Mouse (Mus musculus) spleen, adult 18-20 months (tissue): Measurements from ENCODE around the gene Klk7.

Source experiments
- DNase-seq, 2 experiments: peaks; one replicate each; pipeline ENCODE4 v3.0.0; 2022; ENCODE audit warnings: mixed read lengths in 2 of 2

Gene Klk7

DNA sequence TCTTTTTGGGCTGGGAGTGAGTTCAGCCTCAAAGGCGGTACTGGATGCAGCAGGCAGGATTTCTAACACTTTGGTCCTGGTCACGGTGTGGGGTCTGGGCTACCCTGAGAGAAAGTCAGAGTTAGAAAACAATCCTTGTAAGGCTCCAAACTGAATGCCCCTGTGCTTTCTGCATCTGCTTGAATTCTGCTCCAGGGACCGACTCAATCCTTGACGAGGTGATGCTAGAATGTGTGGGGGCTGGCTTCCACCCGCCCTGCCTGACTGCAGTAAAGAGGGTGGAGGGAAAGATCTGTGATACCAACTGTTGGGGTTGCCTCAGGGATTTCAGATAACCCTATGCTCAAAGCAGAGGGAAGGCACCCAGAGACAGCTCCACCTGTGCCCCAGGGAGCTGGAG, at the start of gene Klk7:
Klk7 (plus strand) TSS at position 301 of the 400 bp plus-strand sequence.
- DNase-seq: no peak

DNA sequence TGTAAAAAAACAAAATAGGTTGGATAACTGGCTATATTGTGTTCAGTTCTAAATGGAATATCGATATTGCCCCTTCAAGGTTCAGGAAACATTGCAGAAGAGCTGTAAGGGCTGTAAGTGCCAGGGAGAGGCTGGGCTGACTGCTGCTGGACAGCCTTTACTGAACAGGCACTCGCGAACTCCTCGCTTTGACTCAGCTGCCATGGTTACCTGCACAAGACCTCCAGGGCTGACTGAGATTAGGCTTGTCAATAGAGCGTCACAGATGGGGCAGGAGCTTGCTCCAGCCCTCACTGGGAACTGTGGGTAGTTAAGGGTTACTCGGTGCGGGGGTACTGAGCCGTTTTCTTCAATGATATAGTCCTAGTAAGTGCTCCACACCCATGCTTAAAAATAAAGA, 44.6 kb upstream of the Klk7 start:
- no peak for DNase-seq

DNA sequence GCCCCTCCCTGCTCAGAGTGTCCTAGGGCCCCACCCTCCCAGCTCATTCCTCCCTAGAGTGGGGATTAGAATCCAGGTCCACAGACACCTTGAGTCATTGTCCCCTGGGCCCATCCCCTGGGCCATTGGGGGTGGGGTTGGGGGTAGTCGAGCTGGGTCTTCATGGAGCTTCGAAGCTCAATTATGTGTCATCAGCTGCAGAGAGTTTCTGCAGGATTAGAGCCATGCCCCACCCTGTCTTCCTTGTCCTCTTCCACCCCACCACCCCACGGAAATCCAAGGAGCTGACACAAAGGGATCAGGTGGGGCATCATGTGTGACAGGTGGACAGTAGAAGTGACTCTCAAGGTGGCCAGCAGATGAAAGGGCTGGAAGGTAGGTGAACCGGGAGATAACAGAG, 42.5 kb upstream of the Klk7 start, which contains the start of gene Klk12:
Klk12 (plus strand) TSS at position 301 of the 400 bp plus-strand sequence.
- no peak for DNase-seq

GRCm38 (mm10) chr7:43769636-43770035, 41.5 kb upstream of the Klk7 start:
- DNase-seq: no peak

- DNase-seq: no peak
Observed at GRCm38 (mm10) chr7:43770701-43771100, 40.4 kb upstream of the Klk7 start.

GRCm38 (mm10) chr7:43771916-43772315, 39.2 kb upstream of the Klk7 start:
- DNase-seq: no peak

DNA sequence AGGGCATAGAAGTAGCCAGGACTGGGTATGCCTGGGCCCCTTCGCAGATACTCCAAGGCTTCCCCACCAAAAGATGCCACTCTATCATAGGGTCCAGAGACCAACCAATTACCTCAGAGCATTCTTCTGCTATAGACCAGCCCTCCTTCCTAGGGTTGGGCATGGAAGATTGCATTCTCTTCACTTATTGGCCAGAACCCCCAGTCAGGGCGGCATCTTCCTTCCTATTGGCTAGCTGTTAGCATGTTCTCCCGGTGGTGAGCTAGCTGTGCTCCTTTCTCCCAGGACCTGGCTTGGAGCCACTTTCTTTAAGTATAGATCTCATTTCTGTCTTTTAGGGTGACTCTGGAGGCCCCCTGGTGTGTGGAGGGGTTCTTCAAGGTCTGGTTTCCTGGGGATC, 38.2 kb upstream of the Klk7 start:
- DNase-seq: no peak

GRCm38 (mm10) chr7:43774364-43774763, 36.7 kb upstream of the Klk7 start, which contains the start of gene Klk11:
Klk11 (plus strand) TSS chr7:43774604.
- no peak for DNase-seq

DNA sequence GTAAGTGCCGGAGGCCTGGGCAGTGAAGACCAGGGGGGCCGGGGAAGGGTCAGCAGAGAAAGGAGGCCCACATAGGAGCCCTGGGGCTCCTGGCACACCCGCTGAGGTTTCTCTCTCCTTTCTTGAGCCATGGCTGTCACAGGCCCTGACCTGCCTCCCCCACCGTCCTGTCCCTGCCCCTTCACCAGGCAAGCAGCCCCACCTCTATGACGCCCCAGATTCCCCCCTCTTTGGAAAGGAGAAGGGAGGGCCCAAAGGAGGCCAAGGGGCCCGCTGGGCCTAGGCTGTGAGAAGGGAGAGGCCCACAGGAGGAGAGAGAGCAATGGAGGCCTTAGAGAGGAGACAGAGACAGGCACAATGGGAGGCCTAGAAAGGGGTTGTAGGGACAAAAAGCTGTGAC, 36.3 kb upstream of the Klk7 start:
- DNase-seq: no peak

- DNase-seq: no peak
Observed at GRCm38 (mm10) chr7:43775311-43776057, 35.6 kb upstream of the Klk7 start.

DNA sequence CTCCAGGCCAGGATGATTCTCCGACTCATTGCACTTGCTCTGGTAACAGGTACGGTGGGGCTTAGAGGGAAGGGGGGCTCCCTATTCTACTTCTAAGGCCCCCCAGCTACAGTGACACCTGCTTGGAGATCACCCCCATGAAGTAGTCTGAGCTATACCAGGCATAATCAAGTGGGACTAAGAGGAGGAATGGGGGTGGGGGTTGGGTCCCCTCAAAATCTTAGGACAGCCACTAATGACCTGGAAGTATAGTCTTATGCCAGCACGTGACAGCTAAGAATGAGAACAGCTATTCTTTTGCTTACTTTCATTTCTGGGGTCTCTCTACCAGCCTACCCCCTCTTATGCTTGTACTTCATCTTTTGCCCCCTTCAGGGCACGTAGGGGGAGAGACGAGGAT, 34.6 kb upstream of the Klk7 start:
- no peak for DNase-seq

DNA sequence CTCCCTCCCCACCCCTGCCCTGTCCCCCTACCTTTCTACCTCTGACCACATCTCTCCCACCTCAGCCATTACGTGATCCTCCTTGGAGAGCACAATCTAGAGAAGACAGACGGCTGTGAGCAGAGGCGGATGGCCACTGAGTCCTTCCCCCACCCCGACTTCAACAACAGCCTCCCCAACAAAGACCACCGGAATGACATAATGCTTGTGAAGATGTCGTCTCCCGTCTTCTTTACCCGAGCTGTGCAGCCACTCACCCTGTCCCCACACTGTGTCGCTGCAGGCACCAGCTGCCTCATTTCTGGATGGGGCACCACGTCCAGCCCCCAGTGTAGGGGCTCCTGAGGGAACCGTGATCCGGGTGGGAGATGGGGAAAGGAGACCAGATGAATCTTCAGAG, 33.7 kb upstream of the Klk7 start:
- DNase-seq: no peak

DNA sequence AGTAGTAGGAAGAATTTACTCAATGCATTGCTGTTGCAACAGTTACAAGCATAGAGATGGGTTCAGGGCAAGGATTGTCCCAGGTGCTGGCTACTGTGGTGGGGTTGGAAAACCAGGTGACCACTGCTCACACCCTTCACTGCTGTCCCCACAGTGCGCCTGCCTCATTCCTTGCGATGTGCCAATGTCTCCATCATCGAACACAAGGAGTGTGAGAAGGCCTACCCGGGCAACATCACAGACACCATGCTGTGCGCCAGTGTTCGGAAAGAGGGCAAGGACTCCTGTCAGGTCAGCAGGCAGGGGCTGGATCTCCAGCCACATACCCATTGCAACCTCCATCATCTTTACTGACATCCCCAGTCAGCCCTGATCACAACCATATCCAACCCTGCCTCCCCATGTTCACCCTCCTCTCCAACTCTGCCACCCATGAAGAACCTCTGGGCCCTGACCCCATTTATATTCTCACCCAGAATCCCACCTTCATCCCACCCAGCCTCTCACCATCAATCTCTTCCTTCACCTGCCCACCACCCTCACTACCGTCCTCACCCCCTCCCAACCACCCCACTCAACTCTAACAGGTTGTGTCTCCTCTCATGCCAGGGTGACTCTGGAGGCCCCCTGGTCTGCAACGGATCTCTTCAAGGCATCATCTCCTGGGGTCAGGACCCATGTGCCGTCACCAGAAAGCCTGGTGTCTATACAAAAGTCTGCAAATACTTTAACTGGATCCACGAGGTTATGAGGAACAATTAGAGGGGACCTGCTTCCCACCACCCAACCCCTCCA, 32.7 kb upstream of the Klk7 start:
- DNase-seq: no peak

DNA sequence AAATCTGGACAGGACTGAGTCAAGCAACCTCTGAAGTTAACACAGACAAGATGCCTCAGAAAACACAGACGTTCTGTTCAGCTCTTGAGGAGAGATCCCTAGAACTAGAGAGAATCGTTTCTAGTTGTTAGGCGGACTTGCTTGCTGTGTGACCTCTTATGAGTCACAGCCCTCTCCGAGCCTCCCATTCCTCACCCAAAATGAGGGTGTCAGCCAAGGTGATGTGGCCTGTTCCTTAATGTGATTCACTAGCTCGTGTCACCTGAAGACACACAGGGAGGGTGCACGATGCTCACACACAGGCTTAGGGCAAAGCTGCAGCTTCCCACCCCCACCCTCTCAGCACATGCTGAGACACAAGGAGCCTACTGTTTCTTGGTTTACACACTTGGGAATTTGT, 30.9 kb upstream of the Klk7 start:
- no peak for DNase-seq

- DNase-seq: no peak
Observed at GRCm38 (mm10) chr7:43780746-43781145, 30.3 kb upstream of the Klk7 start, which contains the start of gene Klk10. Klk10 (plus strand) TSS chr7:43781035.

GRCm38 (mm10) chr7:43781541-43781940, 29.6 kb upstream of the Klk7 start:
- DNase-seq: no peak

- peak; percentile 36 to 75 for DNase-seq
Observed at GRCm38 (mm10) chr7:43782275-43783265, 28.5 kb upstream of the Klk7 start.

DNA sequence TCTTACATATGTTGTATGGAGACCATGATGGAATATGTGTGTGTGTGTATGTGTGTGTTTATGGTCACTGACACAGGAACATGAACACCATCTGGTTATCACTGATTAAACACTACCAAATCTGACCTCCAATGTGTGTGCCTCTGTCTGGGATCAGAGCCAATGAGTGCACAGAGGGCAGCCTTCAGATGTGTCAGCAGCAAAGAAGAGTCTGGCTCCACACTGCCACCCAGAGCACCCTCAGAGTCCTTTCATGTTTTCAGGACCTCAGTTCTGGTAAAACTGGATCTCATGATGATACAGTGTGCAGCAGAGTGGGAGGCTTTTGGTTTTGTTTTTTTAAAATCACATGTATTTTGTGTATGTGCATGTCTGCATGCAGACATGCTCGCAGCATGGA, 25.8 kb upstream of the Klk7 start:
- no peak for DNase-seq

DNA sequence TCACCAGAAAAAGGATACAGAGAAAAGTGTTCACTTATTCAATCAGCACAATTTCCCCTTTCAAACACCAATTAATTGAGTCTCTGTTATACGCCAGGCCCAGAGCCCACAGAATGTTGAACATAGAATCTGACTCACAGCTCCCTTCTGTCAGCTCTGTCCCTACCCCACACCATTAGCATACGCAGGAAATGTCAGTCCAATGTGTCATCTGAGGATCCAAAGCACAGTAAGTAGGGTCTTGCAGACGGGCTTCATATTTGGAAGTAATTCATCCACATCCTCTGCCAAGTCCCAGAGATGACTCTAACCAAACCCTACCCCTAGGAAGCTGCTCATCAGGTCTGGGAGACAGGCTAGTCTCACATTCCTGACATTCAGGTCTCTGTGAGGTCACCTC, 23.0 kb upstream of the Klk7 start:
- no peak for DNase-seq

GRCm38 (mm10) chr7:43789295-43789694, 21.8 kb upstream of the Klk7 start:
- no peak for DNase-seq

GRCm38 (mm10) chr7:43791591-43791990, 19.5 kb upstream of the Klk7 start, which contains the start of gene Klk9:
Klk9 (plus strand) TSS chr7:43791891.
- DNase-seq: no peak

GRCm38 (mm10) chr7:43796355-43796754, 14.7 kb upstream of the Klk7 start:
- DNase-seq: no peak

DNA sequence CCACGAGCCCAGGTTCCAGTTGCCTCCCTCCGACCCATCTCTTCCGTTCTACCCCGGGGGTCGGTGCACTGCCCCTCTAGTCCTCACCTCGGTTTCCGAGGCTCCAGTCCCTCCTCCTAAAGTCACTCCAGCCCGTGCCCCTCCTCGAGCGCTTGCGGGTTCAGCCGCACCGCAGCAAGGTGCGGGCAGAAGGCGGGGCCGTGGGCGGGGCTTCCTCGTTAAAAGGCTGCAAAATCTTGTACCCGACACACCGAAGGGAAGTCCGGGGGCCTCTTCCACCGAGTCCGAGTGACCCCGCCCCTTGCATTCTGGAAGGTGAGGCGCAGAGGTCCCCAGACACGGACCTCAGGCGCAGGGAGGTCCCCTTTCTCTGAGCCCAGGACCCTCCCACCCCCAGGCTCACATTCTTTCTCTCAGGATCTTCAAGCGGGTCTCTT, 13.7 kb upstream of the Klk7 start, which contains the start of gene Klk8:
Klk8 (plus strand) TSS at position 245 of the 437 bp plus-strand sequence.
- DNase-seq: peak in 1 of 2 experiments; percentile 45
